Mouse (Mus musculus) megakaryocyte, adult 5-6 weeks (primary cell): Measurements from ENCODE around the gene Prnp. TPM values are rescaled to one million over a fixed set of nuclear protein-coding genes. Genes with fewer than 3 reads are reported as not detected.

Experiments
- ATAC-seq: 2 replicates; pipeline ENCODE4 v1.8.0; 2016; ENCODE audit warnings: mild to moderate bottlenecking, inconsistent platforms; ENCODE audit not compliant: poor library complexity, severe bottlenecking
- total RNA-seq, 2 experiments: library from RNA; stranded (forward) in 1 of 2; stranded (reverse) in 1 of 2; fragments of 153-499, 151-499 nt in 1 of 2; fragments of 221-1000, 200-1000 nt in 1 of 2; gene quantifications; 2 replicates each; pipeline versions ENCODE4 v1.2.3 to v1.2.4; 2015 to 2017

Prnp gene
- total RNA-seq, 2 experiments from 2014 or later, result 0.80 to 1.7 TPM

GRCm38 (mm10) chr2:131948156-131948555 is 38.4 kb downstream of the Prnp start:
- ATAC-seq, result no peak

- no peak for ATAC-seq
Observed at GRCm38 (mm10) chr2:131948916-131949639, 39.4 kb downstream of the Prnp start.

DNA sequence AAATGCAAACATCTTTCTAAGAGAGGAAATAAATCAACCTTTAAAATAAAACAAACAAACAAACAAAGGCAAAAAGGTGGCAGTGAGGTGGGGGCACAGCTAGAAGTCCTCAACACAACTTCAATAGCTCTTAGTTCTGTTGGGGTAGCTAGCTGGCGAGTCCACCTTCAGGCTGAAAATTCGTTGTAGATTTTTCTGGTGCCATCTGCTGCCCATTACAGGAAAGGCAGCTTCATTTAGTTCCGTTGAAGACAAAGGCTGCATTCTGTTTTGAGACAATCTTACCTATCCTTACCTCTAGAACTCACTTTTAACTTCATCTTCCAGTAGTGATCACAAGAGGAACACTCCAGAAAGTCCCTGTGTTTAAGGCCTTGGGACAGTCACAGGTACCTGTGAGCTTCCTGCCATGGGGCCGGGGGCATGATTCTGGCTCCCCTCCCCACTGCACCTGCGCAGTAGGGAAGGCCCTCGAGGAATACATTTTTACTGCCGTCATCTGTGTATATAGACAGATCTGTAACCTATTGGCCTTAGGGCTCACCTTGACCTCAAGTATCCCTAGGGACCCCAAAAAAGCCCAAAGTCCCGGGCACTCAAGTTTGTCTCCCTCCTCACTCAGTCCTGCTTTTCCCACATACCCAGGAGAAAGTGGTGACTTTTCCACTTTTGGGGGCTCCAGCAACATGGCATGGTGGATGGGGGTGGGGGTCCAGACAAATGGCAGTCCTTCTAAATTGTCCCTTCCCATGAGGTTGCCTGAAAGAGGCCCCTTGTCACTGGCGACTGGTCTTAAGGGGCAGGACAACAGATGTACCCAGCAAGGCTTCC is 40.3 kb downstream of the Prnp start:
- ATAC-seq, result peak; percentile 60; the same call in 1 of the 2 replicates

GRCm38 (mm10) chr2:131950598-131951095 is 40.9 kb downstream of the Prnp start, which contains the start of gene Prnd:
Gene Prnd, plus strand, starts transcription at chr2:131950861.
- ATAC-seq, result no peak

- ATAC-seq, result no peak
Observed at GRCm38 (mm10) chr2:131952456-131952855, 42.7 kb downstream of the Prnp start.

DNA sequence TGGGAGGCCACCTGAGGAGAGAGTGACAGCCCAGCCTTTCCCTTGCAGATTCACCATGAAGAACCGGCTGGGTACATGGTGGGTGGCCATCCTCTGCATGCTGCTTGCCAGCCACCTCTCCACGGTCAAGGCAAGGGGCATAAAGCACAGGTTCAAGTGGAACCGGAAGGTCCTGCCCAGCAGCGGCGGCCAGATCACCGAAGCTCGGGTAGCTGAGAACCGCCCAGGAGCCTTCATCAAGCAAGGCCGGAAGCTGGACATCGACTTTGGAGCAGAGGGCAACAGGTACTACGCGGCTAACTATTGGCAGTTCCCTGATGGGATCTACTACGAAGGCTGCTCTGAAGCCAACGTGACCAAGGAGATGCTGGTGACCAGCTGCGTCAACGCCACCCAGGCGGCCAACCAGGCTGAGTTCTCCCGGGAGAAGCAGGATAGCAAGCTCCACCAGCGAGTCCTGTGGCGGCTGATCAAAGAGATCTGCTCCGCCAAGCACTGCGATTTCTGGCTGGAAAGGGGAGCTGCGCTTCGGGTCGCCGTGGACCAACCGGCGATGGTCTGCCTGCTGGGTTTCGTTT is 43.3 kb downstream of the Prnp start:
- peak; percentile 12; the same call in 1 of the 2 replicates for ATAC-seq

DNA sequence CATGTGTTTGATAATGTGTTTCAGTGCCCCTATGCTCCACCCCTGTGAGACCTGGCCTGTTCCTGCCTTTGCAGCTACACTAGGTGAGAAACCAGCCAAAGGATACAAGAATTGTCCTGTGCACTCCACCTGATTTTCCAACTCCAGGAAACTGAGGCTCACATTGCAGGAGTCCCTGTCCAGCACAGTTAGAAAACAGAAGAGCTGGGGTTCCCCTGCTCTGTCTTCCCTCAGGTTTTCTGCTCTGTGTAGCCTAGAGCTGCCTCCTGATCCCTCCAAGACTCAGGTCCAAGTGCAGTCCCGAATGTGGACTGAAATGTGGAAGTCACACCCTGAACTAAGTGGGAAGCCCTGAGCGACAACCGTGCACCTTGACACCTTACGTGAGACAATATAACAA is 44.0 kb downstream of the Prnp start:
- no peak for ATAC-seq

GRCm38 (mm10) chr2:131954835-131955234 is 45.1 kb downstream of the Prnp start:
- ATAC-seq, result no peak

- ATAC-seq, result peak; percentile 68
Observed at GRCm38 (mm10) chr2:131955264-131955663, 45.5 kb downstream of the Prnp start.

GRCm38 (mm10) chr2:131956336-131957256 is 46.9 kb downstream of the Prnp start:
- ATAC-seq, result no peak

DNA sequence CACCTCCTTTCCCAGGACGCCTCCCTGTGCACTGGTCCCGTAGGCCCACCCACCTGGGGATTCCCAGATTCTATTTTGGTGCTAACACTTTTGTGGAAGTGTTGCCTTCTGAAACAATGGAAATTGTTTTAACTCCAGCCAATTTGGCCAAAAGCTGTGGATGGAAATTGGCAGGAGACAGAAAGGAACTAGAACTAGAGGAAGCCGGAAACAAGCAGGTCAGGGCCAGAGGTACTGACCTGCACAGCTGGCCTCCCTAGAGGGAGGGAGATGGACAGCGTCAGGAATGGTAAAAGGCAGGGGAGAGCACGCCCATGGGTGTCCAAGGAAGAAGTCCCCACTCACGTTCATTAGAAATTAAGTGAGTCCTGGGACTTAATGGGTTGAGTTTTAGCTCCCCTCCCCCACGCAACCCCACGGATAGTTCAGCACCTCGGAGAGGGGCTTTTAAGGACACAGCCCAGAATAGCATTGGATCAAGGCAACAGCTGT is 48.0 kb downstream of the Prnp start:
- no peak for ATAC-seq

DNA sequence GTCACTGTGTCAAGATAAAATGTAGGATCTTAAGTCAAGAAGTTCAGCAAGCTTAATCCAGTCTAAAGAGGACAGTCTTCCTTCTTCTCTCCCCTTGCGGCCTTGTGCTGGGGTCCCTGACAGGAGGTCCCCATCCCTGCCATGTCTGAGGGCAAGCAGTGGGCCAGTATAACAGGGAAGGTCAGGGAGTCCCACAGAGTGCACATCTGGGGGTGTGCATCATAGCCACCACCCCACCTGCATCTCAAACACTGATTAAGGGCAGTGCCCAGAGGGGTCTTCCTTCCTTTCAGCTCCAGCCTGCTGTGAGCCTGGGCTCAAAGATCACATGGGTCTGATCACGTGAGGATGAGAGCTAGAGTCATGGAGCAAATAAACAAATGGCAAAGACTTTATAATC is 51.9 kb downstream of the Prnp start:
- ATAC-seq, result no peak

DNA sequence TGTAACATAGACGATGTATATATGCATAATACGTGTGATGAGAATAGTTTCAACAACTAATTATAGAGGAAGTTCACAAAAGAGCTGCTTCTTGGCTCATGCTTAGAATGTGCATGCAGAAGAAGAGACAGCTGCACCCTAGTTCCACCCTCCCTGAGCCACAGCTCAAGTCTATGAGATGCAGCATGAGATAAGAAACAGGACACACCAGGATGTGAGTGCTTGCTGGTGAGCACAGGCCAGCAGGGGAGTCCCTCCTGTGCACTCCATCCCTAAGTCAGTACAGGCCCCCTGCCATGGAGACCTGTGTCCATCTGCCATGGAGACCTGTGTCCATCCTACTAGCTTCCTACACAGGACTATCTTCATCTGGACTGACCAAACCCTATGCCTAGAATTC is 60.9 kb downstream of the Prnp start:
- ATAC-seq, result no peak

- no peak for ATAC-seq
Observed at GRCm38 (mm10) chr2:131971098-131971497, 61.4 kb downstream of the Prnp start.

DNA sequence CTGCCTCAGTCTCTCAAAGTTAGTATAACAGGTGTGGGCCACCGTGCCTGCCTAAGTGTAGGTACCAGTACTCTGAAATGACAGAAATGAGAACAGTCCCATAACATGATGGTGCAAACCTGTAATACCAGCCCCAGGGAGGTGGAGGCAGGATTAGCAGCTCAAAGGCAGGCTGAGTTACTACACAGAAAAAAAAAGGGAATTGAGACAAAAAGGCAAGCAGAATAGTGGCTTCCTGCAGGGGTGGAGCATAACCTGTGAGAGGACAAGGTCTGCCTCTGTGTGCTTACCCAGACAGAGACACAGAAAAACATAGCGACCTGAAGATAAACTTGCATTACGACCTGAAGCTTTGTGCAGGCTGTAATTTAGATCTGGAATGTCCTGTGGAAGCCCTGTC is 66.9 kb downstream of the Prnp start:
- ATAC-seq, result peak; percentile 85

- ATAC-seq, result no peak
Observed at GRCm38 (mm10) chr2:131980866-131981265, 71.1 kb downstream of the Prnp start.

DNA sequence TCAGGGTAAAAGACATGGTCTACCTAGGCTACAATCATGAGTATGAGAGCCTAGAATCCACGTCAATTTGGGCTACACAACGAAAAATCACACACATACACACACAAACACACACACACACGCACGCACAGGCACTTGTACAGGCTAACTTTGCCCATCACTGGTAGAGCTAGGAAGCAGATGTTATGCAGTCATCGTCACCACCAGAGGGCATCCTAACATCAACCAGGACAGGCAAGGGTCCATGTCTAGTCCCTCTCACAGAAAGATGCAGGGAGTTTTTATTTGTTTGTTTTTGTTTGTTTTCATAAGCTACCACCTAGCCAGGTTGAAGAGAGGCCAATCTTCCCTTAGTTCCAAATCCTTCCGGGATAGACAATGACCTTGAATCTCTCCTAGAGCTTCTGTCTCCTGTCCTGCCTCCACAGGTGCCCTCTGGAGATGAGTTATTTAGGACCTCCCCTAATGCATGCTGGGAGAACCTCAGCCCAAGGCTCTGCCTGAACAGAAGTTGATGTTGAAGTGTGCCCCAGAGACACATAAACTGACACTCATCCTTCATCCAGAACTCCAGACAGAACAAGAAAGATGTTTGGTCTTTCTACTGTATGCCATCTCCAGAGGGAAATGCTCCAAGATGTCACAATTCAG is 72.9 kb downstream of the Prnp start:
- peak; percentile 97 for ATAC-seq

DNA sequence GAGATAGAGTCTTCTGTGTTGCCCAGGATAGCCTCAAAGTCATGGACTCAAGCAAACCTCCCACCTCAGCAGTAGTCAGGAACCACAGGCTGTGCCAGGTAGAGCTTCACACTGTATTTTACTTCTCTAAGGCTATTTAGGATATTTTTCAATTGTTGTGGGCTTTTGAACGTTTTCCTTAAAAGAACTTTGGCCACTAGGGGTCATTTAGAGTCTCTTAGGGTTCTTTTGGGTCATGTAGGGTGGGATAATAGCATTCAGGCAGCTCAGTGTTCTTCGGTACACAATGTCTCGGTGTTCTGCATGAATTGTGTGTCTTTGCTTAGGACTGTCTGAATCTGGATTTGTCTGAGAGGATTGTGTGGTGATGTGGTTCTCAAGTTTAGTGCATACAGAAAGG is 78.2 kb downstream of the Prnp start:
- 0 out of 2 replicates have a peak, but pooled peaks have one; percentile 6 for ATAC-seq
